Mouse (Mus musculus) lung, postnatal 0 days (tissue): Measurements from ENCODE around the gene Bco2.

ENCODE experiments used
- CTCF ChIP-seq: IDR thresholded peaks from 2 replicates; pipeline ENCODE4 v1.5.1; 2016; ENCODE audit warnings: antibody characterized with exemption, mild to moderate bottlenecking
- EP300 ChIP-seq: IDR thresholded peaks from 2 replicates; pipeline ENCODE4 v1.6.1; 2016; ENCODE audit warnings: antibody characterized with exemption, mild to moderate bottlenecking, control low read depth

- TF ChIP-seq CTCF = no peak
- TF ChIP-seq EP300 = no peak
These were observed 58.9 kb downstream of the Bco2 start for GRCm38 (mm10) chr9:50496151-50496505.
